Mouse (Mus musculus) testis, postnatal 10 days (tissue): ENCODE measurements around the gene Gpc4.

ENCODE experiments used
- DNase-seq: peaks from one replicate; pipeline ENCODE4 v3.0.0; 2021; ENCODE audit warnings: low spot score

Gene Gpc4

DNA sequence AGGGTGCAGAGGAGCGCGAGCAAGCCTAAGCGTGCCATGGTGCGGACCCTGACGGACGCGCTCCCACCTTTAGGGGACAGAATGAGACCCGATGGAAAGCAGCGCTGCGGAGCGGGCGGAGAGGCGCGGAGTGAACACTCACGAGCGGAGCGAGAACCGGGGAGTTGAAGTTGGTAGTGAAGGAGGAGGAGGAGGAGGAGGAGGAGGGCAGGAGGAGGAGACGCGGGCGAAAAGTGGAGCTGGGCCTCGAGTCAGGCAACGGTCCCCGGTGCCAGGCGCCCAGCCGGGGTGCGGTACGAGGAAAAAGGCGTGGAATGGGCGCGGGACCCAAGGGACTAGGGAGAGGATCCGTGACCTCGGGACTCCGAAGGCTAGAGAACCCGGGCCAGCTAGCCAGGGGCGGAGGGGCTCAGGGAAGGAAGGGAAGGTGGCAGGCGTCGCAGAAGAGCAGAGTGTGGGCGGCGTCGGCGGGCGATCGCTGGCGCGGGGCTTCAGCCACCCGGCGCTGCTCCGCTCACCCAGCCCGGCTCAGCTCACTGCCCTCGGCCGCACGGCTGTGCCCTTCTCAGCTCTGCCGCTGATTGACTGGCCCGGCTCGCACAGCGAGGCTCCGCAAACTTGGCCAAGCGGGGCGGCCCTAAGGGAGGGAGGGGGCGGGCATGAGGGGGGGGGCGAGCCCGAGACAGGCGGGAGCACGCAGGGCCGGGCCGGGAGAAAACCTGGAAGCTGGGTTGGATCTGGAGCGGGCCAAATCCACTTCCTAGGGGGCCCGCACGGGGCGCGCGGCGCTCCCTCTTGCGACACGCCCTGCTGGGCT is at the start of gene Gpc4:
TSS of gene Gpc4 (minus strand) at position 515 of the 817 bp plus-strand sequence.
- DNase-seq = peak; percentile 86

- DNase-seq = no peak
Observed at GRCm38 (mm10) chrX:52212846-52213245, 47.8 kb upstream of the Gpc4 start.

GRCm38 (mm10) chrX:52199836-52200235 is 34.8 kb upstream of the Gpc4 start:
- DNase-seq = no peak

DNA sequence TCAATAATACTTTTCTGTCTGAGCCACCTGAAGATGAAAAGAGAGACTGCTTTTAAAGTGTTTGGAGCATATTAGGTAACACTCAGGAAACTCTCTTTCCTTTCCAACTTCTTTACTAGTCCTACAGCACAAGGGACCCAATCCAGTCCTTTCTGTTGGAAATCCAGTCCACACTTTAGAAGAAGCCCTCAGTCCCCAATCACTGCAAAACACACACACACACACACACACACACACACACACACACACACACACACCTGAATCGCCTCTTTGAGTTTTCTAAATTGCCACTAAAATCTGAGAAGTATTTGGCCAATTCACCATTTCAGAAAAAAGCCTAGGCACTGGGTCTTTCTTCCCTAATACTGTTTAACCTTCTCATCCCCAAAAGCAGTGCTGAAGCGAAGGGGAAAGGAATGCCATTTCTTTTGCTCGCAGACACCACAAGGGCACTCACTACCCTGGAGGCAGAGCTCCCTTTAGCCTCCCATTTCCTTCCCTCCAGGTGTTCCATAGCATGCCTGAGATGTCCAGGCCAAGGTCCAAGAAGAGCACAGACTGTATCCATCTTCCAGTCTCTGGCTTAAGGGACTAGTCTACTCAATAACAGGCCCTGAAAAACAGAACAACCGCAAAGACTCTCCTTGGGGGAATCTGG is 28.4 kb upstream of the Gpc4 start:
- DNase-seq = peak; percentile 42

DNA sequence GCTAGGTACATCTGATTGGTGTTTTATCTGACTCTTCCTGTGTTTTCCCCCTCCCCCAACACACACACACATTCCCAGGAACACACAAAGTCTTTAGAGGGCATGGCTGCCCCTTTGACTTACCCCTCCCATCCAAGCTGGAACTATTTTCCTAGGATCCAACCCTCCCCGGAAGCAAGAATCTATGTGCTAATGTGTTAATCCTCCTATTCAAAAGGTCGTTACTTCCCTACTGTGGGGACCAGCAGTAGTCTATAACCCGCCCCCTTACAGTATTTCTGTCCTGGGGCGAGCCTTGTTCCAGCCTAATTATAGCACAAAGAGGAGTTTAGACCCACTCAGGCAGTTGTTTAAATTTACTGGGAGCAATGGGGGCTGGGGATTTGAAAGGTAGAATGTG is 24.0 kb upstream of the Gpc4 start:
- no peak for DNase-seq

GRCm38 (mm10) chrX:52183551-52184442 is 18.7 kb upstream of the Gpc4 start:
- DNase-seq = no peak

DNA sequence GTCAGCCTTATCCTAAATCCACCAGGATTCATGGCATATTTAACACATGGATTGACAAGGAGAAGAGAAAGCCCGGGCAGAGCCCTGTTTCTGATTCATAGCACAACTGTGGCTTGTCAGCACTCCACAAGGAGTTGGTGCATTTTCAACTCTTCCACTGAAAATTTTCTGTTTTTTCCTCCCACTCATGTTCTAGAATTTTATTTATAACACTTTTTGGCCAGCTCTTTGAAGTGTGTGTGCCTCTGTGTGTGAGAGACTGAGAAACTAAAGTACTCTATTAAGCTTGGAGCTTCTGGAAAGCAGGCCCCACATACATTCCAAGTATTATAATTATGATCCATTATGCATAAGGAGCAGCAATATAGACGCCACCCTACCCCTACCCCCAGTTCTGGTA is 16.3 kb upstream of the Gpc4 start:
- DNase-seq = no peak

GRCm38 (mm10) chrX:52177067-52177466 is 12.0 kb upstream of the Gpc4 start:
- no peak for DNase-seq

- no peak for DNase-seq
Observed at GRCm38 (mm10) chrX:52167519-52168244, 2.6 kb upstream of the Gpc4 start.

DNA sequence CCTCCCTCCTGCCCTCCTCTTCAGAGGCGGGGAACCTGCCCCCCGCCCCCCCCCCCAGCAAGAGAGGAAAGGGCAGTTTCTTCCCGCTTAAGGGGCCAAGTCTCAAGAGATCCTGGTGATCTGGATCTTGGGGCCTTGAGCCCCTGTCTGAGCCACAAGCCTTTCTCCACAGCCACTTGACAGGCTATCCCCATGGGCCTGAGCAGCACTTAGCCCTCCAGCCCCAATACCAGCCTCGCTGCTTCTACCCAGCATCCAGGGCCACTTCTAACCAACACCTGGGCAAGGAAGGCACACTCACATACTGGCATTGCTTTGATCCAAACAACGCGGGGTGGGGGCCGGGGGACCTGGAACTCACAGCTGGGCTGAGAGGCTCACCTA is 495 bp upstream of the Gpc4 start:
- no peak for DNase-seq

DNA sequence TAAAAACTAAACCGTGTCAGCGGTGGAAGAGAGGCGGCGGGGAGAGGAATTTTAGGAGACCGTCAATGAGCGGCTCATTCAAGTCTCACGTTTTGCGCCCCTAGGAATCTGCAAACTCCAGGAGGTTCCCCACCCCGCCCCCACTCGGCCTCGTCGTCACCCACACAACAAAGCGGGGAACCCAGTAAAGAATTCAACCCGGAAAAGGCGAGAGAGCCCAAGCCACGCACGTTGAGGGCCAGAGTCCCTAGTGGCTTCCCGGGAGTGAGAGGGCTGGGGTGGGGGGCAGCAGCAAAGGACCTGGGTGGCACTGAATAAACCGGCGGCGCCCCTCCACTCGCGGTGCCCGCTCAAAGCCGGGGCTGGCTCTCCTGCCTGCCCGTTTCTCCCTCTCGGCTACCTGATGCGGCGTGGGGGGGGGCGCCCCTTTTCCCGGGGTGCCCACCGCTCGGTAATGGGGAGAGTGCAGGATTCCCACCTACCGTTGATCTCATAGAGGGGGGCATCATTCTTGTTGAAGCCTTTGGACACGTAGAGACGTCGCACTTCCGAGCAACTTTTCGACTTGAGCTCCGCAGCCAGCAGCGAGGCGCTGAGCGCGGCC is 816 bp downstream of the Gpc4 start:
- peak; percentile 56 for DNase-seq

GRCm38 (mm10) chrX:52163418-52164133 is 1.5 kb downstream of the Gpc4 start:
- DNase-seq = peak; percentile 41

GRCm38 (mm10) chrX:52162756-52163155 is 2.3 kb downstream of the Gpc4 start:
- no peak for DNase-seq

GRCm38 (mm10) chrX:52162206-52162605 is 2.8 kb downstream of the Gpc4 start:
- DNase-seq = no peak

DNA sequence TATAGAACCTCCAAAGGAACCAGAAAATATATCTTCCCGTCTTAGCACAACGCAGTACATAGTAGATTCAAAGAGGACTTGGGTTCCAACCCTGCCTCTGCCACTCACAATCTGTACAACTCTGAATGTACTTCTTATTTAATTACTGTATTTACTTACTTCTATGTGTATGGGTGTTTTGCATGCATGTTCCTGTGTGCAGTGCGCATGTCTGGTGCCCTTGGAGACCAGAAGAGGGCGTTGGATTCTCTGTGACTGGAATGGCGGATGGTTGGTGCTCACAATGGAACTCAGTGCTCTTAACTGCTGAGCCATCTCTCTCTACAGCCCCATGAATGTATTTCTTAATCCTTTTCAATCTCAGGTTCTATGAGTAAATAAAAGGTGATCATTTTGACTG is 5.4 kb downstream of the Gpc4 start:
- DNase-seq = no peak

- DNase-seq = no peak
Observed at GRCm38 (mm10) chrX:52155408-52155953, 9.6 kb downstream of the Gpc4 start.

GRCm38 (mm10) chrX:52154821-52155220 is 10.2 kb downstream of the Gpc4 start:
- DNase-seq = no peak

DNA sequence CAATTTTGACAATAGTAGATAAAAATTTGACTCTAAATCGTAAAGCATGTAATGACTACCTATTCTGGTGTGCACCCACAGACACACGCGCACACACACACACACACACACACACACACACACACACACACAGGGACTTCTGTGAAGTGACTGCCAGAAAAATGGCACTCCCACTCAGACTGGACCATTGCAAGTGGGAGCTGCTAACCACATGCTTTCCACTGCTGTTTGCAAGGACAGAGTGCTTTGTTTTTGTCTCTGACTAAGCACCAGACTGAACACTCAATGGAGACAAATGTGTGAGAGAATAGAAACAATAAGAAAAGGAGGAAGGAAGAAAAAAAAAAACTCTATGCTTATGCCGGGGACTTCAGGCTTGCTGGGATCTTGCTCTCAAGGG is 11.6 kb downstream of the Gpc4 start:
- DNase-seq = peak; percentile 51

DNA sequence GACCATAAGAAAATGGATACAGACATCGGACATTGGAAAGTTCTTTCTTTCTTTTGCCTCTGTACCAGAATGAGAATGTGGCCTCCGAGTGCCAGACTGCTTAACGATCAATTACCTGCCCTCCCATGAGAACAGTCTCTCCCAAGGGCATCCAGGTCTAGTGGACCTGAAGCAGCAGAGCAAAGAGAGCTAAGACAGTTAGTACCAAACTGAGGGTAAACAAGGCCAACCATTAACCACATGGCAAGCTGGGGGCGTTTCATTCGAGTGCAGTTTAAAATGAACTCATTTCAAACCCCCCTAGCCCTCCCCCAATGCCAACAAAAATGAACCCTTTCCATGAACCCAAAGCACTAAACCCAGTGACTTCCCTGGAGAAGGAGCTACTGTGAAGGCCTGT is 12.1 kb downstream of the Gpc4 start:
- DNase-seq = no peak

GRCm38 (mm10) chrX:52151555-52151954 is 13.5 kb downstream of the Gpc4 start:
- no peak for DNase-seq

DNA sequence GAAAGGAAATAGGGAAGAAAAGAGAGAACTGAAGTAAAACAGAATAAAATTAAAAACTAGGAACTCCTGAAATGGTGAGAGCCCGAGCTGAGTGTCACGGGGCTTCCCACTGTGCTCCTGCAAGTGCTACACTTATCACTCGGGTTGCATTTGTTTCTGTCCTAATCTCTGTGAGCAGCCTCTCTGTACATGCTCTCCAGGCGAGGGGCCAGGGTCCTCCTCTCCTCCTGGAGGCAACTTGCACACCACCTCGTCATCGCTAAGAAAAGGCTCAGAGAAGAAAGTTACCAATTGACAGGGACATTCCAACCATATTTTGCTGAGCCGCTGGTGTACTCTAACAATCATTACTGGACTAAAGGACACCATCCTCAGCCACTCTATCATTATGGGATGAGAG is 14.0 kb downstream of the Gpc4 start:
- peak; percentile 40 for DNase-seq
